Mouse (Mus musculus) embryonic facial prominence, embryonic 10.5 days (tissue): ENCODE measurements around the gene Mas1. TPM values are rescaled to one million over a fixed set of nuclear protein-coding genes. Genes with fewer than 3 reads are reported as not detected.

Experiments used
- DNase-seq: peaks from one replicate; pipeline ENCODE4 v3.0.0-alpha.2; 2017; ENCODE audit warnings: low spot score
- H3K27ac ChIP-seq: fragments of 300-500 bp; sonication (generic); replicated peaks from 2 replicates; pipeline ENCODE4 v1.5.1; 2016; ENCODE audit warnings: mild to moderate bottlenecking
- H3K27me3 ChIP-seq: fragments of 300-500 bp; sonication (generic); replicated peaks from 2 replicates; pipeline ENCODE4 v1.6.1; 2016; ENCODE audit warnings: low read depth, mild to moderate bottlenecking; ENCODE audit not compliant: poor library complexity, severe bottlenecking
- H3K36me3 ChIP-seq: fragments of 300-500 bp; sonication (generic); replicated peaks from 2 replicates; pipeline ENCODE4 v1.6.1; 2016; ENCODE audit warnings: mild to moderate bottlenecking, moderate library complexity
- H3K4me1 ChIP-seq: fragments of 300-500 bp; sonication (generic); 2 replicates; pipeline ENCODE4 v1.6.1; 2016
- H3K4me3 ChIP-seq: fragments of 300-500 bp; sonication (generic); 2 replicates; pipeline ENCODE4 v1.5.1; 2016; ENCODE audit warnings: mild to moderate bottlenecking, moderate library complexity
- H3K9me3 ChIP-seq: fragments of 300-500 bp; sonication (generic); 2 replicates; pipeline ENCODE4 v1.6.1; 2016; ENCODE audit warnings: mild to moderate bottlenecking
- WGBS: fragments of 180-500 bp; shearing (Covaris S2); methylation state at CpG from one replicate; pipeline ENCODE4 v1.1.7; 2016; 5-methylcytosine and 5-hydroxymethylcytosine counted together
- polyA plus RNA-seq: library from polyadenylated mRNA; unstranded; fragments of >200 nt; fragmentation: Nextera tagmentation; extraction: Ambion mirVana; gene quantifications from 2 replicates; pipeline ENCODE4 v1.2.1, GENCODE M21; 2016

Gene Mas1
- polyA plus RNA-seq, 1 experiment from 2014 or later, result 0.72 TPM

DNA sequence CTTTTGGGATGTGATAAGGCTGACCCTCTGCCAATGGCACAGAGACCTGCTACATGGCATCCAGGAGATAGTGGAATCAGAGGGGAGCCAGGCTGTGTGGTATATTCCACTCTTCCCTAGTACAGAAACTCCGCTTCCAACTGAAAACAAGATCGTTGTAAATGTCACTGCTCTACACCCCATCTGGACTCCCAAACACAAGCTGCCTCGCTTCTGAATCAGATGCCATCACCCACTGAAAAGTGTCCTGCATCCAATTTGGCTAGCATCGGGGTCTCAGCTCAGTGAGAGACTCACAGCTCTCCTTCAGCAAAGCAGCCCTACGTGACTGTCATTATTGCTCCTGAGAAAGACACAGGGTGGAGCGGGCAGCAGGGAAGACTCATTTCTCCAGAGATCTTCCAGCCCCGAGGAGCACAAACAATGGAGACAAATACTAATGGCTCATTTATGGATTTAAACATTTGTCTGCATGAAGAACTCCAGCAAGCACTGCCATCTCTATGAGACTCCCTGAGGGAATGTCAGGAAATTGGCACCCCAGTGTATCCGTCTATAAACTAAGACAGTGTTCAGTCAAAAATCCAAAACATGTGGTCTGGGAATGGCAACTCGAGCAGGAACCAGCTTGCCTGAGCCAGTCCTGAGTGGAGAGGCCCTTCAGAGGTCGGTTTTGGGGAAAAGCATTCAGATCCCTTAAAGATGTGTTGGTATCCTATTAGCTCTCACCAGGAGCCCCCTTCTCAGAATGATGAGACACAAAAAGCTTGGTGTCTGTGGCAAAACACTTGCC lies 28.3 kb downstream of the Mas1 start:
- DNase-seq, result no peak
- Histone ChIP-seq H3K9me3 (no peaks in the 10 kb centered on the region), H3K4me1 (peaks cover 12% of the 10 kb centered on the region), H3K27me3 (no peaks in the 10 kb centered on the region), H3K36me3 (no peaks in the 10 kb centered on the region), H3K4me3 (no peak overlapping the region), H3K27ac (no peak overlapping the region)
- WGBS, result 69% methylated on average over 10 of the region's 10 CpGs

DNA sequence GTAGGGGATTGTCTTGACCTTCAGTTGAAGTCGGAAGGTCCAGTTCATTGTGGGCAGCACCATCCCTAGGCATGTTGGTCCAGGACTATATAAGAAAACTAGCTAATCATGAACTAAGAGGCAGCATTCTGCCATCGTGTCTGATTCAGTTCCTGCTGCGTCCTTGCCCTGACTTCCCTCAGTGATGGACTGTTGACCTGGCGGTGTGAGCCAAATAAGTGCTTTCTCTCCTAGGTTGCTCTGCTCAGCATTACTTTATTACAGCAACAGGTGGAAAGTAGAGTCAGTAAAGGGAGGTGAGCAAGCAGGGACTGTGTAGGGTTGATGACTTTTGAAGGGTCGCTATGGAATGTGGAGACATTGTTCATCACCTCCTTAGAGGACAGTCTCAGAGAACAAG lies 32.2 kb downstream of the Mas1 start:
- Histone ChIP-seq H3K27me3 (no peaks in the 10 kb centered on the region), H3K9me3 (no peaks in the 10 kb centered on the region), H3K4me3 (no peak overlapping the region), H3K36me3 (no peaks in the 10 kb centered on the region), H3K4me1 (peaks cover 10% of the 10 kb centered on the region), H3K27ac (no peak overlapping the region)
- no peak for DNase-seq
- WGBS, result 90% methylated on average over 5 of the region's 5 CpGs

DNA sequence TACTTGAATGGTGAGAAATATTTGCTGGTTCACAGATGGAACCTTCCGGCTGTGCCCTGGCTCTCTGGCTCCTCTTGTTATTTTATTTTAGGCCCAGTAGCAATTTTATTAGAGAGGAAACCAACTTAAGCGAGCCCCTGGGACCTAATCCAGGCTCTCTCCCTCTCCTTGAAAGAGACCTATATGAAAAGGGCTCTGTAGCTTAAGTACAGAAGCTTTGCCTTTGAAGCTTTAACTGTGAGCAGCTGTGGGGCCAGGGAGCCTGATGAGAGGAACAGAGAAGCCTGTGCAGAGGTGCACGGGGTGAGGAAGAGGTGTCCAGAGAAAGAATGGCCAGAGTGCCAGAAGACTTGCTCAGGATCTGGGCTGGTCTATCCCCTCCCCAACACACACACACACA lies 33.1 kb downstream of the Mas1 start:
- no peak overlapping the region for H3K27ac ChIP-seq
- H3K36me3 ChIP-seq, result no peaks in the 10 kb centered on the region
- H3K4me1 ChIP-seq, result peaks cover 10% of the 10 kb centered on the region
- H3K4me3 ChIP-seq, result no peak overlapping the region
- H3K9me3 ChIP-seq, result no peaks in the 10 kb centered on the region
- WGBS, result 57% methylated on average over 3 of the region's 3 CpGs
- H3K27me3 ChIP-seq, result no peaks in the 10 kb centered on the region
- peak; percentile 42 for DNase-seq

DNA sequence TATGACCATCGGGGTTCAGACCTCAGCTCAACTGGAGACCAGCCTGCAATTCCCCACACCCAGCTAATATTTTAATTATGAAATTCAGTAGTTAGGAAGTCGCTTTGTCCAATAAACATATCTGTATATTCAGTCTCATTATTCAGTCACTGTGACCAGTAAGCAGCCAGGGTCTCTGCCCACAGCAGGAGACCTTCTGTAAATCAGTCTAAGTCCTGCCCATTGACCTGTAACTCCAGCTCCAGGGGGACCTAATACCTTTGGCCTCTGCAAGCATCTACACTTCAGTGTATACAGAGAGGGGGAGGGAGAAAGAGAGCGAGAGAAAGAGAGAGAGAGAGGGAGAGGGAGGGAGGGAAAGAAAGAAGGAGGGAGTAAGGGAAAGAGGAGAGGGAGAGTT lies 33.6 kb downstream of the Mas1 start:
- 80% methylated on average over 3 of the region's 3 CpGs for WGBS
- peaks cover 7% of the 10 kb centered on the region for H3K4me1 ChIP-seq
- H3K27me3 ChIP-seq, result no peaks in the 10 kb centered on the region
- no peak overlapping the region for H3K27ac ChIP-seq
- no peaks in the 10 kb centered on the region for H3K36me3 ChIP-seq
- no peak overlapping the region for H3K4me3 ChIP-seq
- no peak for DNase-seq
- peaks cover 2% of the 10 kb centered on the region; the same call in 1 of the 2 replicates for H3K9me3 ChIP-seq

DNA sequence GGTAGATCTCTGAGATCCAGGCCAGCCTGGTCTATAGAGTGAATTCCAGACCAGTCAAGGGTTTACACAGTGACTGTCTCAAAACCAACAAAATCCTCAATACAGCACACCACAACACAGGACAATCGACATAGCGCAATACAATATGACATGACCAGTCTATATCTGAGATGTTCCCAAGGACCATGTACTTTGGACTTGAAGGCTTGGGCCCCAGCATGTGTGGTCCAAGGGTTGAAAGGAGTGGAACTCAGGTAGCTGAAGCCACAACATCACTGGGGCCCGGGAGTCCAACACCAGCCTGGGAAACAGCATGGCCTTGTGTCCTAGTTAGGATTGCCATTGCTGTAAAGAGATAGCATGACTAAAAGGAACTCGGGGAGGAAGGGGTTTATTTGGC lies 35.3 kb downstream of the Mas1 start:
- WGBS, result 93% methylated on average over 4 of the region's 4 CpGs
- Histone ChIP-seq H3K9me3 (peaks cover 4% of the 10 kb centered on the region; the same call in 1 of the 2 replicates), H3K27me3 (no peaks in the 10 kb centered on the region), H3K27ac (no peak overlapping the region), H3K36me3 (no peaks in the 10 kb centered on the region), H3K4me1 (peaks cover 7% of the 10 kb centered on the region), H3K4me3 (no peak overlapping the region)
- no peak for DNase-seq

DNA sequence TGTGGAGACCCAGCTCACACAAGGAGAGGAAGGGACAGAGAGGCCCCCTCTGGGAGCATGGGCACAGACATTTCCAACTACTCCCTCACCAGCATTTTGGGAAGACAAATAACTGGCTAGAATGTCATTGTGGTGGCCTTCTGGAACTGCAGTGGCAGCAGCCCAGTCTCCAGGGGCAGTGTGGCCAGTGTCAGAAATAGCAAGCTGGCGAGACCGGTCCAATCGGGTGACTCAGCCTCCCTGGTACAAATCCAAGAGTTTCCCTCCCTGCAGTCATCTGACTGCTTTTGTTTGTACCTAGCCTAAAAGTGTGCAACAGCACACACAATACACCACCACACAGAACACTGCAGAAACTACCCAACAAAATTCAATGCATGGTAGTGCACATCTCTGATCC lies 35.7 kb downstream of the Mas1 start:
- H3K4me1 ChIP-seq, result peaks cover 7% of the 10 kb centered on the region
- no peaks in the 10 kb centered on the region for H3K36me3 ChIP-seq
- no peak for DNase-seq
- WGBS, result 91% methylated on average over 3 of the region's 3 CpGs
- H3K27ac ChIP-seq, result no peak overlapping the region
- no peak overlapping the region for H3K4me3 ChIP-seq
- H3K27me3 ChIP-seq, result no peaks in the 10 kb centered on the region
- peaks cover 5% of the 10 kb centered on the region; the same call in 1 of the 2 replicates for H3K9me3 ChIP-seq

DNA sequence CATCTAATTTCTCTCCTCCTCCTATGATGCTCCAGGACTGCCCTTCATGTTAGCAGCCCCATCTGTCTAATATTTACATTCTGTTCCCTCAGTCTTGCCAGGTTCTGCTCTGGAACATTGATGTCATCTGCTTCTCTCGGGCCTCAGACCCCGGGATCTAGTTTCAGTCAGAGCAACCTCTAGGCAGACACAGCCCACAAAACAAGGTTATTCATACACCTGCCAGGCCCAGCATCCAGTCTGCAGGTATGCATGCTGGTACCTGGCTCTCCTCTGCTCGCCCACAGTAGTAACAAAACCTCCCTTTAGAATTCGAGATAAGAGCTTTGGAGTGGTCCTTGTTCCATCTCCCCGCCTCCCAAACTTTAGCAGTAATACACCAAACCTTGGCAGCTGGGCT lies 37.6 kb downstream of the Mas1 start:
- WGBS, result 80% methylated on average over 5 of the region's 5 CpGs
- no peak overlapping the region for H3K27ac ChIP-seq
- H3K4me1 ChIP-seq, result peaks cover 7% of the 10 kb centered on the region
- DNase-seq, result no peak
- peaks cover 17% of the 10 kb centered on the region; the same call in 1 of the 2 replicates for H3K9me3 ChIP-seq
- H3K27me3 ChIP-seq, result no peaks in the 10 kb centered on the region
- H3K4me3 ChIP-seq, result no peak overlapping the region
- no peaks in the 10 kb centered on the region for H3K36me3 ChIP-seq

DNA sequence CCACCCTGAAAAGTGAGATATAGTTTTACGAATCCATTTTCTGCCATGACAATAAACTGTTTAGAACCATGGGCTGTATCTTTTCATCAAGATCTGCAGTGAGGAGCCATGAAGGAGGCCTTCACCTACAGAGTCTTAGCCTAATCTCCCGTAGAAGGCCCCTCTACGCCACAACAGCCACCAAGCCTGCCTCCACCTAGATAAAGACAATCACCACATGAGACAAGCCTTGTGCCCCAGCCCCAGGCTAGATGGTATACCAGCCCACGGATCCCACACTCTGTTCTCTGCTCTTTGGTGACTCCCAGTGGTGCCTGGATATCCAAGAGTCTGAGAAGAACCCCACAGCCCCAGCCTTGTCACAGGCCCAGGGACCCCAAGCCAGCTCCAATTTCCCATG lies 52.1 kb downstream of the Mas1 start:
- DNase-seq, result no peak
- Histone ChIP-seq H3K27ac (no peak overlapping the region), H3K9me3 (peaks cover 34% of the 10 kb centered on the region), H3K36me3 (peaks cover 86% of the 10 kb centered on the region), H3K27me3 (no peaks in the 10 kb centered on the region), H3K4me3 (no peak overlapping the region), H3K4me1 (no peaks in the 10 kb centered on the region)
- 91% methylated on average over 4 of the region's 4 CpGs for WGBS

DNA sequence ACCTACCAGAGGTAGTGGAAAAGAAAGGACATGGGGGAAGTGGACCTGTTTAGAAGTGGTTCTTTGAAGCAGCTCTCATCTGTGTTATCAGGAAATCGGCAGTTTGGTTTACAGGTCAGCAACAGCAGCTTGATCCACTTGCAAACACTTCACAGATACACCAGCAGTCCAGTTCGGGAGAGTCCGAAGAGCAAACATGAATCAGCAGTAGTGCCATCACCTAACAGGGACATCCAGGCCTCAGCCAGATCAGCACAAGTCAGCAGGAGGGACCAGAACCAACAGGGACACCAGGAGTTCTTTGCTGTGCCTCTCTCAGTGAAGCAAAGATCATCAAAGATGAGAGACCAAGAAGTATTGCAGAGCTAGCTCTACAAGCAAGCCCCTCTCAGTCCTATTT lies 53.4 kb downstream of the Mas1 start:
- Histone ChIP-seq H3K36me3 (peaks cover 72% of the 10 kb centered on the region), H3K4me3 (no peak overlapping the region), H3K27ac (no peak overlapping the region), H3K9me3 (peaks cover 20% of the 10 kb centered on the region), H3K4me1 (peaks cover 6% of the 10 kb centered on the region), H3K27me3 (no peaks in the 10 kb centered on the region)
- WGBS, result 92% methylated on average over 3 of the region's 3 CpGs
- DNase-seq, result no peak

DNA sequence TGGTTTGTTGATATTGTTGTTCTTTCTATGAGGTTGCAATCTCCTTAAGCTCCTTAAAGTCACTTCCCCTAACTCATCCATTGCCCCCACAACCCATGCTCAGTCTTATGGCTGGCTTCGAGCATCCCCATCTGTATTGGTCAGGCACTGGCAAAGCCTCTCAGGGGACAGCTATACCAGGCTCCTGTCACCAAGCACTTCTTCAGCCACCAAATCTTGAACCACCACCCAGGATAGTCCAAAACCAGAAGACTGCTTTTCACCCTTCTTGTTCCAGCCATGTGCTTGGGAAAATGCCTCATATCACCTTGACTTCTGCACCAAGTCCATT lies 57.0 kb downstream of the Mas1 start:
- peaks cover 37% of the 10 kb centered on the region for H3K36me3 ChIP-seq
- H3K9me3 ChIP-seq, result 0 out of 2 replicates have a peak, but pooled peaks cover 8% of the 10 kb centered on the region
- H3K27me3 ChIP-seq, result no peaks in the 10 kb centered on the region
- no peak overlapping the region for H3K4me3 ChIP-seq
- DNase-seq, result no peak
- H3K27ac ChIP-seq, result peak overlapping the region; percentile 79; the same call in 1 of the 2 replicates
- 94% methylated on average over 1 of the region's 1 CpGs for WGBS
- peaks cover 6% of the 10 kb centered on the region for H3K4me1 ChIP-seq

DNA sequence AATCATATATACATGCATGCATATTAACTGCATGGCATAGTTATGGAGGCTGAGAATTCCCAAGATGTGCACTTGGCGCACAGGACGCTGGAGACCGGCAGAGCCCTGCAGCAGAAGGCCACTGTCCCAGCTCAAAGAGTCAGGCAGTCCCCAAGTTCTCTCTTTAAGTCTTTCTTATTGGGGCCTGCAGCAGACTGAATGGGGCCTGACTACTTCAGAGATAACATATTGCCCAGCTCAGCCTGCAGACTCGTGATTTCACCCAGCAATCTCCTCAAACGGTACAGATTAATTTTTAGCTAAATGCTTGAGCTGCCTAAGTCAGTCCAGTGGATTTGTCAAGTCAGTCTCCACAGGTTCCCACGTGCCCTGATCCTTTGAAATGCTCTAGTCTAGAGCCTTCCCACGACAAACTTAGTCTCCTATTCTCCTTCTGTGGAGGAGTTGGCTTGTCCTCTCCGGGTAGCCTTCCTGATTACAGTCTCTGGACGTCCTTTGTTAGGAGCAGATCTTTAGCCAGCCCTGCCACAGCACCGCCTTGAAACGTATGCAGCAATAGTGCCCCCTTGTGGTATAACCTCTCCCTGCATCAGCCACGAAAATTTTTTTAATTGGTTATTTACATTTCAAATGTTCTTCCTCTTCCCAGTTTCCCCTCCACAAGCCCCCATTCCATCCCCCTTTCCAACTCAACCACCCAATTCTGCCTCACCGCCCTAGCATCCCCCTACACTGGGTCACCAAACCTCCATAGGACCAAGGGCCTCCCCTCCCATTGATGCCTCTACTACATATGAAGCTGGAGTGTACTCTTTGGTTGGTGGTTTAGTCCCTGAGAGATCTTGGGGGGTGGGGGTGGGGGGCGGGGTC lies 57.6 kb downstream of the Mas1 start:
- H3K27ac ChIP-seq, result peak overlapping the region; percentile 79
- peaks cover 31% of the 10 kb centered on the region for H3K36me3 ChIP-seq
- no peak overlapping the region for H3K4me3 ChIP-seq
- H3K9me3 ChIP-seq, result 0 out of 2 replicates have a peak, but pooled peaks cover 8% of the 10 kb centered on the region
- H3K27me3 ChIP-seq, result no peaks in the 10 kb centered on the region
- H3K4me1 ChIP-seq, result peaks cover 6% of the 10 kb centered on the region
- WGBS, result 30% methylated on average over 14 of the region's 14 CpGs
- DNase-seq, result peak; percentile 81

DNA sequence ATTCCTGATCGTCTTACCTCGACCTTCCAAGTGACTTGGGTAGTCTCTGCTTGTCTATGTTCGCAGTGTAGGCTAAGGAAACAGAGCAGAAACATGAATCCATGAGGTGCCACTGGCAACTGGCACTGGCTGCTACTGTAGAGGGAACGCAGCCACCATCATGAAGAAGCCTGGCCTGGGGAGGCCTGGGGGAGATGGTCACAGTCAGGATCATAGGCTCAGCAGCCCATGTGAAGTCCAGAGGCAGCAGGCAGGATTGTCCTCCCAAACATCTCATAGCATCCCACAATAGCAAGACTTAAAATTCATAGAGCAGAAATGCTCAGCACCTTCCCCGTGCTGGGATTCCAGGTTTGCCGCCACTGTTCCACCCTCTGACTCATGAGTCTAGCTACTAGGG lies 59.1 kb downstream of the Mas1 start:
- Histone ChIP-seq H3K27ac (no peak overlapping the region), H3K36me3 (peaks cover 19% of the 10 kb centered on the region), H3K9me3 (0 out of 2 replicates have a peak, but pooled peaks cover 8% of the 10 kb centered on the region), H3K4me3 (no peak overlapping the region), H3K27me3 (no peaks in the 10 kb centered on the region), H3K4me1 (peaks cover 6% of the 10 kb centered on the region)
- DNase-seq, result no peak
- 92% methylated on average over 6 of the region's 6 CpGs for WGBS
